Mouse (Mus musculus) small intestine, adult 2 months (tissue): ENCODE measurements around the gene Krtap19-3.

Experiments
- CTCF ChIP-seq: fragments of 200-500 bp; IDR thresholded peaks from 2 replicates; pipeline ENCODE4 v1.5.1; 2012; ENCODE audit warnings: low read depth, mild to moderate bottlenecking, control low read depth, inconsistent platforms, low read length, moderate library complexity, mixed read lengths; ENCODE audit not compliant: insufficient replicate concordance, insufficient read length; ENCODE audit errors: extremely low read depth
- POLR2A ChIP-seq: fragments of 200-500 bp; IDR thresholded peaks from 2 replicates; pipeline ENCODE4 v1.6.1; 2012; ENCODE audit warnings: low read depth, mild to moderate bottlenecking, control low read depth, inconsistent platforms, low read length, moderate library complexity

DNA sequence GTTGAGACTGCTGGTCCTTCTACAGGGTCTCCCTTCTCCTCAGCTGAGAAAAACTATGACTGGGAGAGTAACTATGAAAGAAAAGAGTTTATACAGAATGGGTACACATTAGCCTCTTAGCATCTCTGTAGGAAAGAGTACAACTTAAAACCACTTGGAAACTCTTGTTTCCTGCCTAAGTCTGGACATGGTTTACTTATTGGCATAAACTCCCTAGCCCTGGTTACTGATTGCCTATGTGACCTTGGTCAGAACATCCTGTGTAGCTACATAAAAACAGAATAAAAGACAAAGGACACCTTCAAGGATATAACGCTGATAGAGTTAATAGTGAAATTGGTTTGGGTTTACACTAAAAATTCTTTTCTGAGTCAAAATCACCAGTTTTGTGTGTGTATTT is 30.5 kb downstream of the Krtap19-3 start:
- no peak for TF ChIP-seq CTCF
- no peak for TF ChIP-seq POLR2A
